Mouse (Mus musculus): ENCODE measurements at regions not wholly inside any gene's neighbourhood (a gene's known extent, or its start where the extent isn't known, plus 50 kb on each side); places are given as distances from the start of the nearest gene placed in this dataset.

GRCm38 (mm10) chr5:51826269-51826668, 258.7 kb upstream of the Ppargc1a start:
- TF ChIP-seq CTCF (conservative IDR thresholded peaks at IDR 0.05; ENCODE audit: insufficient read depth, insufficient read length, low read depth, low read length) (no peak), POLR2A (IDR thresholded peaks at IDR 0.05; ENCODE audit: low read depth, low read length) (no peak)
